Mouse (Mus musculus) adrenal gland, postnatal 4 days (tissue): ENCODE data around the gene Slc13a2. TPM values are rescaled to one million over a fixed set of nuclear protein-coding genes. Genes with fewer than 3 reads are reported as not detected.

Source experiments
- DNase-seq, 2 experiments: peaks; one replicate each; pipeline ENCODE4 v3.0.0; 2021 to 2022; ENCODE audit warnings: low spot score in 2 of 2, mixed read lengths in 2 of 2
- total RNA-seq, 2 experiments: library from RNA; stranded (reverse); gene quantifications; 2 replicates each; pipeline ENCODE4 v1.2.3; 2021

Slc13a2 gene
- total RNA-seq, 2 experiments from 2014 or later: 0.11 to 1.8 TPM

DNA sequence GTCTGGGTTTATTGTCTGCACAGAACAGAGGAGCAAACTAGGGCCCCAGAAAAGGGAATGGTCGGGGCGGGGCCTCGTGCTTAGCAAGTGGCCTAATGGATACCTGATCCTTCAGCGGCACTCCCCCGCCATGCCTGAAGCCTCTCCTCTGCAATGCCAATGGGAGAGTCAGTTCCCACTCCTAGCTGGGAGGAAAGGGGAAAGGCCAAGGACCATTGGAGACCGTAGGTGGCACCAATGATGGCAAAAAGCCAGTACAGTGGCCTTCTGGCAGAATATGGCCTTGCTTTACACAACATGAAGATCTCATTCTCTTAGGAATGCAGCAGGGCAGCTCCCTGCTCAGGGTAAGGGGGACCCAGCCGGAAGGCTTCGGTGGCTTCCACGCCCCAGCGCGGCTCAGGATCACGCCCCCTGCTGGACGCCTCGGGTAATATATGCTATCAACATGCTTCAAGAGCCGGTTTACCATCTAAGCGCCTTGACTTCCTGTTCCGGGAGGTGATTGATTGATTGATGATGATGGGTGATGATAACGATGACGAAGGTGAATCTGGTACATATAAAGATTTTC lies 13.8 kb upstream of the Slc13a2 start:
- peak; percentile 55 to 60 for DNase-seq

DNA sequence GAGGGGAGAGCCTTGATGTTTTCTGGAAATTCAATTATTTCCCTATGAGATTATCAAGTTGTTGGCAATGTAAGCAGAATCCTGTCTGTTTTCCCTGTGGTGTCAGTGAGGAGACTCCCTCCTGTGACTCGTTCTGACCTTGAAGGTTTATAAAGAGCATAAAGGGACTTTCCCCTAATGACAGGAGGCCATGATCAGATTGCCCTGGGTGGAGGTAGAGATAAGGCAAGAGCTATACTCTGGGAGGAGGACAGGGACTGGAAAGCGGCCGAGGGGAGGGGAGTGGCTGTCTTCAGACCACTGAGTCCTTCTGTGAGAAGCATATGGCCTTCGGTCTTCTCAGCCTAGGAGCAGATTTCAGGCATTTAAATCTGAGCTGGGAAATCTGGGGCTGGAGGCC lies 12.0 kb upstream of the Slc13a2 start:
- no peak for DNase-seq

- DNase-seq: no peak
Measured at GRCm38 (mm10) chr11:78431176-78431575, 9.2 kb upstream of the Slc13a2 start.

GRCm38 (mm10) chr11:78430195-78430878 lies 8.3 kb upstream of the Slc13a2 start:
- no peak for DNase-seq

DNA sequence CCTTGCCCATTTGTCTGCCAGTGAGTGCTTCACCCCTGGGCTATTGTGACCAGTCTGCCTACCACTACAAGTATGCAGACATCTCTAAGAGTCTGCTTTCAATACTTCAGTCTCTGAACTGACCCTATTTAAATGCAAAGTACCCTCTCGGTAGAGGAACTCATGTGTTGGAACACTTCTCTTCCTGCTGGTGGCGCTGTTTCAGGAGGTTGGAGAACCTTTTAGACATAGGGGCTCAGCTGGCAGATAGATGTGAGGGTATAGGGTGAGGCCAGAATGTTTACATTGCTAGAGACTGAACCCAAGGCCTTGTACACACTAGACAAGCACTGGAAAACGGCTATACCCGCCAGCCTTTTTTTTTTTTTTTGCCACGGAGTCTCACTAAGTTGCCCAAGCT lies 6.3 kb upstream of the Slc13a2 start:
- no peak for DNase-seq

- no peak for DNase-seq
Measured at GRCm38 (mm10) chr11:78427655-78428054, 5.6 kb upstream of the Slc13a2 start.

- DNase-seq: no peak
Measured at GRCm38 (mm10) chr11:78425572-78425971, 3.6 kb upstream of the Slc13a2 start.

DNA sequence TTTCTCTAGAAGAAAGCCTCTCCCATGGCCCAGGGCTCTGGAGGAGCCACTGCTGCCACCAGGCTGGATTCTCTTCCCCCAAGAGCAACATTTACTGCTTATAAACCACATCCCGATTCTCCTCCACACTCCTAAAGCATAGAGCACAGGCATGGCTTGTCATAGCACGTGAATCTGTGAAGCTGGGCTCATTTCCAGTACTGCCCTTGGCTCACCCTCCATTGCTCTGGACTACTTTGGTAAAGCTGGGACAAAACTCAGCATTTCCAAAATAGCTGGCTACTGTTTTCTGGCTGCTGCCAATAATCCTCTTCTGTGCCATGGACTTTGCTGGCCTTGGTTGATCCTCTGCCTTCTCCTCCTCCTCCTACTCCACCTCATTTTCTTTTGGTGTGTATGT lies 2.3 kb upstream of the Slc13a2 start:
- no peak for DNase-seq

DNA sequence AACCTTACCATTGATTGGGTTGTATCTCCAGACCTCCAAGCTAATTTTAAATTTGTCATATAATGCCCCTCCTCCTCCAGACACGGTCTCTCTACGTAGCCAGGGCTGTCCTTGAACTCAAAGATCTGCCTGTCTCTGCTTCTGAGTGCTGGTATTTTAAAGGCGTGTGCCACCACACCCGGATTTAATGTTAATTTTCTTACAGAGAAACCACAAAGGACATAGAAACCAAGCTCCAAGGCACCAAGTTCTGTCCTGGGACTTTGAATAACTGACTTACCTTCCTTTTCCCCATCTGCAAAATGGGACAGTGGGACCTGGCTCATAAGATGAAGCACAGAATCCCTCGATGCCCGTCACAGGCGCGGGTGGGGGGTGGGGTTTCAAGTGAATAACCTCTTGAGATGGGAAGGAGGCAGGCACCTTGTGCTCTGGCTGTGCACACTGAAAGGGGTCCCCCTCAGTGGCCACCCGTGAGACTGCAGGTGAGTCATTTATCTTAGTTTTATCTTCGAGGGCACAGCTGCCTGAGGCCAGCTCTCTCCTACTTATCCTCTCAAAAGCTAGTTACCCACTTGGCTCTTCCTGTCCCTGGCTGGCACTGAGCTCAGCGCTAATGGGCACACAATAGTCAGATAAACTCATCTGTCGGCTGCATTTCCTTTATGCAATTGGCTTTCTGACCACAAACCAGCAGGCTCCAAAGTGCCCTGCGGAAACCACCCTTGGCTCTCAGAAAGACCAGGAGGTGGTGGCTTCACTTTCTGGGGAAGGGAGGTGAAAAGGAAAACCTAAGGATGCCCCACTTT lies 612 bp downstream of the Slc13a2 start:
- DNase-seq: no peak

- DNase-seq: no peak
Measured at GRCm38 (mm10) chr11:78420263-78420889, 1.6 kb downstream of the Slc13a2 start.

DNA sequence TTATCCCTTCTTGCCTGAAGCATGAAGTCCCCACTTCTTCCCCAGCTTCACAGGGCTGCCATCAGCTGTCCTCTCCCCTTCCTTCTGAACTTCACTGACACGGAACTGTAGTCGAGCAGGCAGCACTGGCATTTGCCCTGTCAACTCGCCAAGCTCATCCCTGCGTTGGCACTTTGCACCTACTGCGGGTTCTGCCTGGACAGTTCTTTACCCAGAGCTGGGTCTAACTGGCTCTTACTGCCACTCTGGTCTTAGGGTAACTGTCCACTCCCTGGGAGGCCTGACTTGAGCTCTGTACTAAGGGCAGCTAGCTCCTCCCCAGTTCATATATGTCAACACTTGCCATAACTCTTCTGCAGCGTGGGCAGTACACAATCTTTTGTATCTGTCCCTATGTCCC lies 5.2 kb downstream of the Slc13a2 start:
- DNase-seq: no peak

GRCm38 (mm10) chr11:78412861-78413260 lies 9.2 kb downstream of the Slc13a2 start:
- DNase-seq: no peak

DNA sequence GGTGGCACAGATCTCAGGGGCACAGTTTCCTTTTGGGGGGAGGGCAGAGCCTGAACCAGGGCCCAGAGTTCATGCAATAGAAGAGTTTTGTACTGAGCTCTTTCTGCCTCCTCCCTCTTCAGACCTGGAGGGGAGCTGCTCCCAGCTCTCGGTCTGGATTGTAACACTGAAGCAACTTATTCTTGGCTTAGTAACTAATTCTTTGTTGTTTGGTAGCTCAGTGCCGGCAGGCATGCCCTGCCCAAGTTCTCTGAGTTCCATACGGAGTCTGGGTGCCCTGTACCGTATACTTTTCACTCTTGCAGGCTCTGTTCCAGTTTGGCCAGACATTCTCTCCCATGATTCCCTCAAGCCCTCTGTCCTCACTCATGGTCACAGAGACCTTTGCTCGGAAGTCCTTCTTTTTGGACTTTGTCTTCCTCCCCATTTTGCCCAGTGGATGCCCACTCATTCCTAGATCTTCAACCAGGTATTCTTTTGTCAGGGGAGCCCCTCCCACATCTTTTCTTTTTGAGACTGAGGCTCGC lies 9.6 kb downstream of the Slc13a2 start:
- no peak for DNase-seq

DNA sequence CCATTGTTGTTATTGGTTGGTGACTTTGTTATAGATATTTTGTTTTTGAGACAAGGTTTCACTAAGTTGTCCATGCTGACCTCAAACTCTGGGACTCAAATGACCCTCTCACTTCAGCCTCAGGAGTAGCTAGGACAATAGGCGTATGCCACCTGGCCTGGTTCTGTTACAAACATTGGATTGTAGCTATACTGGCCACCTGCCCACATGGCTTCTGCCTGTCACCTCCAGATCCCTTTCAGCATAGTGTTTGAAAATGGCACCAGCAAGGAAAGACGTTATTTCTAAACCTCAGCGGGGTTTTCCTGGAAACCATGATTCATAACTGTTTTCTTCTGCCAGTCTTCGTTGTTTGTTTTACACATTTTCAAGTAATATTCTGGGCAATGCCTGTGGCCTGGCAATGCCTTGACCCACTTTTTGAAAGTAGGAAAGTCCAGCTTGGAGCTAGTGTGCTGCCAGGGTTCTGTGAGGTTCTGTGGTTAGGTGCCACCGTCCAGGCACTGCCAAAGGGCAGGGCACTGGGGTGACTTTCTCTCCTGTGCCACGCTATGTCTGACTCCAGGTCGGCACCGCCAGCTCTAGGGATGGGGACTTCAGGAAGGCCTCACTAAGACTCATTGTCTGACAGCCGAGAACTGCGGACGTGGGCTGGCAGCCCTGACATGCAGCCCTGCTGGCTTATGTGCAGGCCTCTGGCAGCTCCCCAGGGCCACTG lies 10.3 kb downstream of the Slc13a2 start:
- DNase-seq: peak in 1 of 2 experiments; percentile 40

GRCm38 (mm10) chr11:78408256-78409240 lies 13.5 kb downstream of the Slc13a2 start:
- no peak for DNase-seq

DNA sequence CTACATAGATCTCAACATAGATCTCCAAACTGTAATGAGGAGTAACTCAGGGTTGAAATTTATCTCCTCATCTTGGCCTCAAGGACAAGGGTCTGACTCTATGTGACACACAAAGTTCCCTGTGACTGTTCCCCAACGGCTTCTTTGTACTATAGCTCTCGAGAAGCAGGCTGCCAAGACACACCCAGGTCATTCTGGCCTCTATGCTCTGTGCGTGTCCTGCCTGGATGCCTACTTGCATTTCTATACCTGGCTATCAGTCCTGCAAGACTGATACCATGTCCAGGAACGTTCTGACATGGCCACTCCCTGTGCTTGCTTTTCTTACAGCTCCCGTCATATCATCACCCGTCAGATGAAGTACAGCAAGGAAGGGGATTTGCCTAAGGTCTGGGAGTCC lies 20.0 kb downstream of the Slc13a2 start:
- no peak for DNase-seq

DNA sequence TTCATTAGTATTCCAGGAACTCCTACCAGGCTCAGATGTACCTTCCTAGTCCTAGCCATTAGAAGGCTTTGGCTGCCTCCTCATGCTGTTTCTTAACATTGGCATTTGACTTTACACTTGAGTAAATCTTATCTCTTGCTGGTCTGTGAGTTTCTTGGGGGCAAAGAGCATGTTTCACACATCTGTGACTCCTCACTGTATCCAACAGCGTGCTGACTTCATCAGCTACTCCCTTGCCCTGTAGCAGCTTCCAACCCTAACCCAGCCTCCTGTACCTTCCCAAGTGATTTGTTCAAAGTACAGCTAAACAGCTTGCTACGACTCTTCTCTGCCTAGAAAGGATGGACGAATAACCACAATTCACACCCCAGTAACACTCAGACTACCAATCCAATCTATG lies 20.5 kb downstream of the Slc13a2 start:
- no peak for DNase-seq

DNA sequence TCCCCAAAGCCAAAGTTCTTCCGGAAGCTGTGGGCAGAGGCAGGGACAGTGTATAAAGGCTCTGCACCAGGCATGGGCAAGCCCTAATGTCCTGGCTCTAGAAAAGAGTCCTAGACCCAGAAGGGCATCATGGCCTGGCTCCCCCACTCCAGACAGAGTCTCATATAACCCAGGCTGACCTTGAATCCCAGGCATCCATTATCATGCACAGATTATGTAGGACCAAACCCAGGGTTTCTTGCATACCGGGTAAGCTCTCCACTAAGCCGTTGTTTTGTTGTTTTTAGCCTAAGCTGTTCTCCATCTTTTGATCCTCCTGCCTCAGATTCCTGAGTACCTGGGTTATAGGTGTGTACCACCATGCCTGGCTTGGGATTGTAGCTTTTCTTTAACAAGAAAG lies 21.1 kb downstream of the Slc13a2 start:
- no peak for DNase-seq

DNA sequence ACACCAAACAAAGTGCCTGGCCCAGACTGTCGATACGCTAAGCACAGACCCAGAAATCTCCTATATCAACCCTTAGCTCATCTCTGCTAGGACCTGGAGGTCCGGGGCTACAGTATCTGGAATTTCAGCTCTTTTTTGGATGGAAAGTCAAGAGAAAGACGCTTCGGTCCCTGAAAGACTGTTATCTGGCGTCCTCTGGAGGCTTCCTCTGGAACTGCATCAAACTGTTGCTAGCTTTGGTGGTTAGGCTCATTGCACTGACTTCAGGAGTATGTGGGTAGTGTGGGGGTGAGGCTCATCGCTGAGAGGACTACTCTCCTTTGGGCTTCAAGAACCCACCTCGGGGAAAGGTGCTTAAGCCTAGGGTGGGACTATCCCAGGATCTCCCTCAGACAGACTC lies 22.3 kb downstream of the Slc13a2 start:
- peak; percentile 42 to 69 for DNase-seq

- no peak for DNase-seq
Measured at GRCm38 (mm10) chr11:78398212-78398611, 23.8 kb downstream of the Slc13a2 start.
